Mouse (Mus musculus) mature B cell (primary cell): ENCODE measurements around the gene Gjc1.

Source experiments
- in situ Hi-C: fragments of 300-500 bp; cut with MboI; formaldehyde crosslinking; loops from 2 replicates; pipeline ENCODE4 v1.14.3; 2019

Gjc1 gene

GRCm38 (mm10) chr11:102814881-102815280 is 4.6 kb downstream of the Gjc1 start:
- in situ Hi-C loops = no loop called here

GRCm38 (mm10) chr11:102810721-102811485 is 8.6 kb downstream of the Gjc1 start:
- in situ Hi-C loops = no loop called here

DNA sequence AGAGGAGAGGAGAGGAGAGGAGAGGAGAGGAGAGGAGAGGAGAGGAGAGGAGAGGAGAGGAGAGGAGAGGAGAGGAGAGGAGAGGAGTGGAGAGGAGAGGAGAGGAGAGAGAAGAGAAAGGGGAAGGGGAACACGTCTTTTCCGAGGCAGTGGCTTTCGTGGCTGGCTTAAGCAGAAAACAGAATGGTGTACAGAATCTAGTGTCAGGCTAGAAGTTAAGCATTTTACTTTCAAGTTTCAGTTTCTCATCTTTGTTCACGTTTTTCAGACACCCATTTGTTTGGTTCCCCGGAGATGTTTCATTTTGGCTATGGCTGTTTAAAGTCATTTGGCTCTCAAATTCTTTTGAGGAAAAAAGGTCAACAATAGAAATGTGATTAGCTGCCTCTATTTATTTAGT is 11.3 kb downstream of the Gjc1 start:
- in situ Hi-C loops = no loop called here

DNA sequence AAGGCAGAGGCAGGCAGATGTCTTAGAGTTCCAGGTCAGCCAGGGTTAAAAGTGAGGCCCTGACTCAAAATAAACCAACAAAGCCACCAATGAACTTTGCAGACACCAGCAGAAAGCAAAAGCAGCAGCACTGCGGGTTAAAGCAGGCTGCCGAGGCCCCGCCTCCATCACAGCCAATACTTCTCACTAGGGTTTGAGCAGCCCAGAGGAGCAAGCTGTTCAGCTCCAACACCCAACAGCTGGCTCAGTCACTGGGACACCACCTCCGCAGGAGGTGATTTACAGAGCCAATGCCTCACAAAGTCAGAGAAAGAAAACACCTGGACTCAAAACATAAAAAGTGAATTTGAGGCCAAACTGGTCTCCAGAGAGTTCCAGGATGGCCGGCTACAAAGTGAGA is 16.0 kb downstream of the Gjc1 start:
- in situ Hi-C loops = no loop called here

GRCm38 (mm10) chr11:102794157-102794556 is 25.3 kb downstream of the Gjc1 start:
- in situ Hi-C loops = no loop called here

- in situ Hi-C loops = no loop called here
Observed at GRCm38 (mm10) chr11:102791682-102792445, 27.6 kb downstream of the Gjc1 start.

DNA sequence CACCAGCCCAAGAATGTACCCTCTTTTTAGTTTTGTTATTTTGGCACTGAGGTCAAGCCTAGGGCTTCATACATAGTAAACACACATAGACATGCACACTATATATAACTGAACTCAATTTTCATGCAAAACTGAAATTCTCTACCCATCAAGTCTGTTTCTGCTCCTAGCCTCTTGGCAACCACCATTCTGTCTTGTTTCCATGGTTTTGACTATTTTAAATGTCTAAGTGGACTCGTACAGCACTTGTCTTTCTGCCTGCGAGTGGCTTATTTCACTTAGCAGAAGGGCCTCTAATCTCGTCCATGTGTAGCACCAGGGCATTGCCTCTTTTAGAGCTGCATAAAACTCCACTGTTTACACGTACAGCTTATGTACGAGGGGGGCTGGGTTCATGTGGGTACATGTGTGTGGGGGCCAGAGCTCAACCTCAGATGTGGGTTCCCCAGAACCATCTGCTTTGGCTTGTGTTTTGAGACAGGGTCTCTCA is 31.8 kb downstream of the Gjc1 start:
- in situ Hi-C loops = no loop called here

- in situ Hi-C loops = no loop called here
Observed at GRCm38 (mm10) chr11:102783443-102783842, 36.1 kb downstream of the Gjc1 start.

GRCm38 (mm10) chr11:102781523-102781922 is 38.0 kb downstream of the Gjc1 start:
- in situ Hi-C loops = no loop called here

GRCm38 (mm10) chr11:102780986-102781351 is 38.5 kb downstream of the Gjc1 start:
- in situ Hi-C loops = no loop called here

DNA sequence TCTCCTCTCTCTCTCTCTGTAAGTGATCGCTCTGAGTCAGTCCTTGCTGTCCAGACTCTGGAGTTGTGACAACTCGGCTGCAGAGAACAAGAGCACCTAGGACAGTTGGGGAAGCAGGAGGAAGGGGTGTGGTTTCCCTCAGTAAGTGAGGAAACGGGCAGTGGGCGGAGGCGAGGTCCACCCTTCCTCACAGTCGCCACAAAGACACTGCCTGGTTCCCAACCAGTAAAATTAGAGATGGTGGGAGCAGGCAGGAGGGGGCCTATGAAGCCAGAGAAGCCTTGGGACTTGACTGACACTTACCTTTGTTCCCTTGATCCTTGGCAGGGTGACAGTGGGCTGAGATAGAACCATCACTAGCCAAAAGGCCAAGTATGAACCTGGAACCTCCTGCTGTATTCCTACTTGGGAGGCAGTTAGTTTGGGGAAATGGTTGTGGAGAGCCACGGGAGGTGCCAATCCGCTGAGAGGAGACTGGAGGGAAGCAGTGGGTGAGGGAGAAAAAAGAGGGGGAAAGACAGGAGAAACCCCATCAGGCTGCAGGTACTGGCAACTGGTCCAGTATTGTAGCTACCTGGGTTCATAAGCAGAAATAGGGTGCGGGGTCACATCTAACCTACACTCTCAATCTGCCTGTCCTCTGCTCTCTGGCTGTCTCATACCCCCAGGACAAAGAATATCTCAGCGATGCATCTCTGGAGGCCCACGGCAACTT is 39.1 kb downstream of the Gjc1 start:
- in situ Hi-C loops = no loop called here

GRCm38 (mm10) chr11:102779824-102780223 is 39.7 kb downstream of the Gjc1 start:
- in situ Hi-C loops = no loop called here

DNA sequence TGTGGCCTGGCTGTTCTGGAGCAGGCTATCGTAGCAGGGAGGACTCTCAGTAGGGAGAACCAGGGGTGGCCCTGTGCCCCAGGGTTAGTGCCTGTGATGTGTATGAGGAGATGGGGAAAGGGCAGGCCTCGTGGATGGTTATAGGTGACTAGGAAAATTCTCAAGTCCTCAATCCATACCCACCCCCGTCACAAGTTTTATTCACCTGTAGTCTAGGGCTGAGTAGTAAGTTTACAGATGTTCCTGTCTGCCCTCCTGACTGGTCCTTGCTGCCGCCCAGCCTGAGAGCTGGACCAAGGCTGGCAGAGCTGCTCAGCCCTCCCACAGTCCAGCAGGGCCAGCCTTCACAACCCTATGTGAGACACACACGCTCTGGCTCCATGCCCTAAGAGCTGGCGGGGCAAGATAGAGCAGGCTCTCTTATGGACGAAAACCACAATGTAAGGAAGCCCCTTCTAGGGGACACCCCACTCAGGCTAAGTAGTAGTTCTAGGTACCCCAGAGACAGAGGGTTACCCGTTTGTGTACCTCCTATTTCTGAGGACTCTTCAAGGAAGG is 40.3 kb downstream of the Gjc1 start:
- in situ Hi-C loops = no loop called here

DNA sequence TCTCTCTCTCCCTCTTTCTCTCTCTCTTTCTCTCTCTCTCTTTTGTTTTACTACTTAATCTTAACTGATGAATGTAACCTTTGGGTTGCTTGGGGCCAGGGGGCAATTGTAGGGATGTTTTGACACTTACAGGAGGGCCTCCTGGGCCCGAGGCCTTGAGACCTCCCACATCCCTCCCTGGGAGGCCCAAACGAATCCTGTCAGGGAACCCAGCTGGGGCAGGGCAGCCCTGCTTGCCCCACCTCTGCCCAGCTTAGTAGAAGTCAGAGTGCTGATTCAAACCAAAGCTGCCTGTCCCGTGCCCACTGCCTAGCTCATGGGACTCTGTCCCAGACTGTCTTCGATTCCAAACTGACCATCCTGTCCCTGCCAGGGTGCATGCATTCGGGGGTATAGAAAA is 40.9 kb downstream of the Gjc1 start:
- in situ Hi-C loops = no loop called here

DNA sequence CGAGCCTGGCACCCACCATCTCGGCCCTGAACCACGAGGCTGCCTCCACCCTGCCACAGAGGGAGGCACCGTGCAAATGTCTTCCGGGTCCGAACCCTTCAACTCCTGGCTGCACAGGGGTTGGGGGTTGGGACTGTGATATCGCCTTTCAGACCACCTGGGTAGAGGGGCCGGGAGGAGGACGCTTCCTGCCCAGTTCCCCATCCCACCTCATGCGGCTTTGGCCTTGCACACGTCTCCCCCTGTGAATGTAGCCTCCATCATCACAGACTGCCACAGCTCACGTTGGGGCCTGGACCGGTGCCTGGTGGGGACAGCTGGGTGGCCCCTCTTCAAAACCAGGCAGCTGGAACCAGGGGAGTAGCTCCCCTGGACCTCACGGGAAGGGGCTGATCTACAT is 41.3 kb downstream of the Gjc1 start:
- in situ Hi-C loops = no loop called here

GRCm38 (mm10) chr11:102777598-102777997 is 41.9 kb downstream of the Gjc1 start:
- in situ Hi-C loops = no loop called here

GRCm38 (mm10) chr11:102774621-102775141 is 44.8 kb downstream of the Gjc1 start:
- in situ Hi-C loops = no loop called here

- in situ Hi-C loops = no loop called here
Observed at GRCm38 (mm10) chr11:102773713-102774611, 45.5 kb downstream of the Gjc1 start.

DNA sequence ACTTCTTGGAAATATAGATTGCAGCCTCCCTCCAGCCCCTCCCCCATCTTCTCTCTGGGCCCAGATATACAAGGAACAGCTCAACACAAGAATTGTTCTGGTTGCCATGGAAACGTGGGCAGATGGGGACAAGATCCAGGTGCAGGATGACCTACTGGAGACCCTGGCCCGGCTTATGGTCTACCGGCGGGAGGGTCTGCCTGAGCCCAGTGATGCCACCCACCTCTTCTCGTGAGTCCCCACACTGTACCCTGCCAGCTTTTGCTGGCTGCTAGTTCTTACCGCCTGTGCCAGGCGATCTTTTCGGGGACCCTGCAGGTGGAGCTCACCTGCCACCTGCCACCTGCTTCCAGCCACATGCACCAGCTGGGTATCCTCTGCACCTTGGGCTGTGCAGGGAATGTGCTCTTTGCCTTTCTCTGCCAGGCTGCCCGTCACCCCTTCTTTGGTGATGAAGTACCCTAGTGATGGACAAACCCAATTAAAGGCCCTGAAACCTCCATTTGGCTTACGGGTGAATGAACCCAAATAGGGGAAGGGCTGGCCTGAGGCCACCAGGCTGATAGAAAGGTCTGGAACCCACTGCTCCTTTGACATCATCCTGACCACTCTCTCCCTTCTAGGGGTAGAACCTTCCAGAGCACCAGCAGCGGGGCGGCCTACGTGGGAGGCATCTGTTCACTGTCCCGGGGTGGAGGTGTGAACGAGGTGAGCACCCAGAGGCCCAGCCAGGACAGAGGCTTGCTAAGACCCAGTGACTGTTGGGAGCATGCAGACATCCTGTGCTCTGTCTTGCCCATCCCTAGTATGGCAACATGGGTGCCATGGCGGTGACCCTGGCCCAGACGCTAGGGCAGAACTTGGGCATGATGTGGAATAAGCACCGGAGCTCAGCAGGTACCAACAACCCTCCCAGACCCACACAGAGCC is 46.5 kb downstream of the Gjc1 start:
- in situ Hi-C loops = no loop called here
